Mouse (Mus musculus) kidney, adult 2 months (tissue): ENCODE measurements around the gene Ccdc152.
"Not testable (repeated sequence)": the region's sequence is repeated elsewhere in the genome, so short reads cannot be mapped to it uniquely, and the experiment has no call there.

Experiments used
- CTCF ChIP-seq: fragments of 200-500 bp; conservative IDR thresholded peaks from 2 replicates; pipeline ENCODE4 v1.5.1; 2011; ENCODE audit warnings: low read depth, mild to moderate bottlenecking, control low read depth, low read length, moderate library complexity, mixed read lengths; ENCODE audit not compliant: insufficient read depth, insufficient read length
- POLR2A ChIP-seq: fragments of 200-500 bp; IDR thresholded peaks from one replicate; pipeline ENCODE4 v1.6.1; 2011; ENCODE audit warnings: low read depth, low read length, control low read depth

GRCm38 (mm10) chr15:3245036-3245435 lies 58.3 kb downstream of the Ccdc152 start:
- TF ChIP-seq CTCF, POLR2A: not testable (repeated sequence)
